ENCODE assay signal across 17 mouse cellular contexts in the genomic region with DNA sequence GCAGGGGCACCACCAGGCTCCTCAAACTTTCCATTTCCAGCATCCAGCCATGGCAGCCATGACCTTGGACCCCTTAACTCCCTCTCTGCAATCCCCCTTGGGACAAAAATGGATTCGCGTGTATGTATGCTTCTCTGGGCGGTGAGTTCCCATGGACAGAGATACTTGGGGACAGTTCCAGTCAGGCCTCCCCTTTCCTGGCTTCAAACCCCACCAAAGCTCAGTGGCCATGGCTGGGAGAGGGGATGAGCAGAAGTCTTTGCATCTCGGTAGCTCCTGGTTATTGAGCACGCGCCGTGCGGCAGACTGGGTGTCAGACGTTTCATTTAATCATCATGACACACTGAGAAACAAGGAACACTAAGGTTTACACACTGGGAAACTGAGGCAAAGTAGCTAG. TPM values are rescaled to one million over a fixed set of nuclear protein-coding genes. Genes with fewer than 3 reads are reported as not detected.
DNase-seq lines count a peak whose midpoint lies in the region; ATAC-seq and TF ChIP-seq lines count a peak whose summit lies in the region.
"Had no signal": no experiment of that assay in that cellular context is flagged by ENCODE, and none has a peak within 500 bp of the region (broad histone marks: within the 10 kb centered on the region; RNA-seq: fewer than 3 reads in every experiment).

No protein-coding gene starts in this region.

- in situ Hi-C loops in ES-E14 (cut with MboI; ENCODE audit: low sequenced_read_pairs in 2 of 2, unreplicated experiment in 2 of 2) = no loop called here

- no peak overlapping the region for H3K4me3 ChIP-seq in hindbrain, embryonic 13.5 days
- H3K4me3 ChIP-seq in hindbrain, embryonic 14.5 days (replicated peaks; ENCODE audit: low read length) = no peak overlapping the region
- H3K4me3 ChIP-seq in ES-E14 (ENCODE audit: insufficient read depth in 1 of 2, low read depth in 1 of 2, low read length in 2 of 2, poor library complexity in 1 of 2, severe bottlenecking in 1 of 2) = no peak overlapping the region
- H3K4me3 ChIP-seq in embryonic facial prominence, embryonic 10.5 days = no peak overlapping the region
- H3K4me3 ChIP-seq in midbrain, embryonic 14.5 days (replicated peaks; ENCODE audit: low read depth, low read length) = no peak overlapping the region
- H3K4me3 ChIP-seq: erythroblast, embryonic 14.5 days; hindbrain, embryonic 15.5 days; liver, embryonic 15.5 days; megakaryocyte, embryonic 14.5 days; myocyte had no signal

- ATAC-seq in hindbrain, embryonic 13.5 days (ENCODE audit: low FRiP score) = no peak
- ATAC-seq in hindbrain, embryonic 14.5 days (ENCODE audit: low FRiP score) = no peak
- no peak for ATAC-seq in midbrain, embryonic 14.5 days (ENCODE audit: low FRiP score, low TSS enrichment)
- ATAC-seq in frontal cortex, adult (ENCODE audit: low TSS enrichment) = no peak

- 80% methylated on average over 9 of the region's 9 CpGs for WGBS in hindbrain, embryonic 13.5 days
- 79% methylated on average over 9 of the region's 9 CpGs for WGBS in hindbrain, embryonic 14.5 days
- WGBS in embryonic facial prominence, embryonic 10.5 days = 79% methylated on average over 9 of the region's 9 CpGs
- 85% methylated on average over 9 of the region's 9 CpGs for WGBS in midbrain, embryonic 14.5 days

- H3K27ac ChIP-seq in hindbrain, embryonic 13.5 days = peak overlapping the region; percentile 44; the same call in 1 of the 2 replicates
- H3K27ac ChIP-seq in hindbrain, embryonic 14.5 days = no peak overlapping the region
- H3K27ac ChIP-seq in ES-E14 (ENCODE audit: insufficient read depth, low read depth, low read length, poor library complexity, severe bottlenecking) = no peak overlapping the region
- 0 out of 2 replicates have a peak overlapping the region, but pooled peaks have one; percentile 35 for H3K27ac ChIP-seq in embryonic facial prominence, embryonic 10.5 days (replicated peaks)
- H3K27ac ChIP-seq in midbrain, embryonic 14.5 days (replicated peaks; ENCODE audit: low read depth, low read length) = 0 out of 2 replicates have a peak overlapping the region, but pooled peaks have one; percentile 79
- H3K27ac ChIP-seq: liver, embryonic 15.5 days had no signal

- DNase-seq in hindbrain, embryonic 14.5 days (ENCODE audit: low spot score) = no peak
- DNase-seq in ES-E14 (ENCODE audit: low read depth, low spot score) = no peak
- DNase-seq in embryonic facial prominence, embryonic 10.5 days (ENCODE audit: low spot score) = no peak
- no peak for DNase-seq in midbrain, embryonic 14.5 days
- DNase-seq in spleen, postnatal 4 days (ENCODE audit: low spot score in 2 of 2) = no peak
- DNase-seq: kidney, adult 2 months; kidney, postnatal 25 days; lung, postnatal 14 days; right cerebral cortex, adult 18-20 months had no signal

- H3K36me3 ChIP-seq in hindbrain, embryonic 13.5 days = no peaks in the 10 kb centered on the region
- 0 out of 2 replicates have a peak, but pooled peaks cover 2% of the 10 kb centered on the region for H3K36me3 ChIP-seq in hindbrain, embryonic 14.5 days (replicated peaks; ENCODE audit: control insufficient read depth, insufficient read depth)
- no peaks in the 10 kb centered on the region for H3K36me3 ChIP-seq in ES-E14 (ENCODE audit: control insufficient read depth, insufficient read depth, low read length, poor library complexity, severe bottlenecking)
- no peaks in the 10 kb centered on the region for H3K36me3 ChIP-seq in embryonic facial prominence, embryonic 10.5 days (replicated peaks)
- H3K36me3 ChIP-seq in midbrain, embryonic 14.5 days (ENCODE audit: control insufficient read depth, insufficient read depth, low read length) = no peaks in the 10 kb centered on the region
- H3K36me3 ChIP-seq: hindbrain, embryonic 15.5 days; liver, embryonic 15.5 days had no signal

- no peak overlapping the region for H3K9ac ChIP-seq in hindbrain, embryonic 13.5 days
- H3K9ac ChIP-seq in hindbrain, embryonic 14.5 days = no peak overlapping the region
- H3K9ac ChIP-seq in ES-E14 (ENCODE audit: insufficient read depth, low read depth, low read length, poor library complexity, severe bottlenecking) = peak overlapping the region; percentile 18; the same call in 1 of the 2 replicates
- H3K9ac ChIP-seq in midbrain, embryonic 14.5 days (replicated peaks; ENCODE audit: low read length) = no peak overlapping the region
- H3K9ac ChIP-seq: hindbrain, embryonic 15.5 days; liver, embryonic 15.5 days had no signal

- no peak overlapping the region for H3K4me2 ChIP-seq in hindbrain, embryonic 13.5 days
- no peak overlapping the region for H3K4me2 ChIP-seq in hindbrain, embryonic 14.5 days (replicated peaks)
- H3K4me2 ChIP-seq in midbrain, embryonic 14.5 days (ENCODE audit: low read length) = no peak overlapping the region
- H3K4me2 ChIP-seq: hindbrain, embryonic 15.5 days; liver, embryonic 15.5 days had no signal

- no peaks in the 10 kb centered on the region for H3K9me3 ChIP-seq in hindbrain, embryonic 13.5 days
- no peaks in the 10 kb centered on the region for H3K9me3 ChIP-seq in hindbrain, embryonic 14.5 days (ENCODE audit: control insufficient read depth, low read length)
- H3K9me3 ChIP-seq in ES-E14 (ENCODE audit: control insufficient read depth, insufficient read depth, low read depth, low read length) = no peaks in the 10 kb centered on the region
- H3K9me3 ChIP-seq in embryonic facial prominence, embryonic 10.5 days = no peaks in the 10 kb centered on the region
- no peaks in the 10 kb centered on the region for H3K9me3 ChIP-seq in midbrain, embryonic 14.5 days (ENCODE audit: control insufficient read depth, low read length)
- H3K9me3 ChIP-seq: hindbrain, embryonic 15.5 days; liver, embryonic 15.5 days; megakaryocyte, embryonic 14.5 days had no signal

- no peaks in the 10 kb centered on the region for H3K27me3 ChIP-seq in hindbrain, embryonic 13.5 days
- H3K27me3 ChIP-seq in hindbrain, embryonic 14.5 days (ENCODE audit: control insufficient read depth, insufficient read depth, low read length) = no peaks in the 10 kb centered on the region
- H3K27me3 ChIP-seq in embryonic facial prominence, embryonic 10.5 days (replicated peaks; ENCODE audit: low read depth, poor library complexity, severe bottlenecking) = no peaks in the 10 kb centered on the region
- H3K27me3 ChIP-seq in midbrain, embryonic 14.5 days (ENCODE audit: control insufficient read depth, insufficient read depth, low read length) = no peaks in the 10 kb centered on the region
- H3K27me3 ChIP-seq: hindbrain, embryonic 15.5 days; liver, embryonic 15.5 days had no signal

- H3K4me1 ChIP-seq in hindbrain, embryonic 13.5 days (replicated peaks) = peaks cover 39% of the 10 kb centered on the region
- H3K4me1 ChIP-seq in hindbrain, embryonic 14.5 days (replicated peaks; ENCODE audit: control insufficient read depth, insufficient read depth, low read length) = peaks cover 20% of the 10 kb centered on the region
- H3K4me1 ChIP-seq in ES-E14 (ENCODE audit: control insufficient read depth in 2 of 2, insufficient read depth in 2 of 2, low read length in 2 of 2, poor library complexity in 1 of 2) = peaks cover 3 to 31% of the 10 kb centered on the region in 2 experiments; a peak in 3 of 4 replicates
- H3K4me1 ChIP-seq in embryonic facial prominence, embryonic 10.5 days = peaks cover 35% of the 10 kb centered on the region
- peaks cover 22% of the 10 kb centered on the region for H3K4me1 ChIP-seq in midbrain, embryonic 14.5 days (ENCODE audit: control insufficient read depth, insufficient read depth, low read length)
- H3K4me1 ChIP-seq: liver, embryonic 15.5 days had no signal

TF ChIP-seq in ES-E14, 5 proteins besides CTCF, POLR2A, EP300 and RAD21:
- TF ChIP-seq CHD2 (IDR thresholded peaks at IDR 0.05; ENCODE audit: low read depth, low read length) (no peak), MAFK (IDR thresholded peaks at IDR 0.05; ENCODE audit: insufficient read depth, low read depth, low read length) (no peak), ZNF384 (IDR thresholded peaks at IDR 0.05; ENCODE audit: low read depth, low read length) (no peak), ZC3H11A (IDR thresholded peaks at IDR 0.05; ENCODE audit: borderline replicate concordance, low read depth, low read length) (no peak), HCFC1 (IDR thresholded peaks at IDR 0.05; ENCODE audit: borderline replicate concordance, insufficient read depth, low read length) (no peak)

RNA-seq across cellular contexts. Expression of a gene that starts 56.7 kb away (rescaled TPM):
- polyA plus RNA-seq in hindbrain, embryonic 13.5 days (2015; fragmentation: Nextera tagmentation; extraction: Ambion mirVana) = 34.3 and 39.0 TPM in 2 replicates
- 35.8 and 38.5 TPM in 2 replicates for polyA plus RNA-seq in hindbrain, embryonic 14.5 days (2014; fragmentation: Nextera tagmentation; extraction: Ambion mirVana)
- 4.8 and 6.2 TPM in 2 replicates for total RNA-seq in ES-E14 (2012; rRNA removed)
- 7.6 and 9.5 TPM in 2 replicates for polyA plus RNA-seq in embryonic facial prominence, embryonic 10.5 days (2016; fragmentation: Nextera tagmentation; extraction: Ambion mirVana)
- polyA plus RNA-seq in midbrain, embryonic 14.5 days (2014; fragmentation: Nextera tagmentation; extraction: Ambion mirVana) = 33.2 and 34.5 TPM in 2 replicates
- total RNA-seq: MEL had no signal
- polyA plus RNA-seq: erythroblast, embryonic 14.5 days had no signal

Comparison
In these comparisons a context has a peak if more than half of its experiments do, and no peak if none do; other contexts are left out.
1. H3K27ac ChIP-seq: peak in hindbrain, embryonic 13.5 days (single experiment), embryonic facial prominence, embryonic 10.5 days (single experiment) and midbrain, embryonic 14.5 days (single experiment); none in hindbrain, embryonic 14.5 days (single experiment) and ES-E14 (single experiment).